ENCODE assay signal across 21 mouse cellular contexts in the genomic region with DNA sequence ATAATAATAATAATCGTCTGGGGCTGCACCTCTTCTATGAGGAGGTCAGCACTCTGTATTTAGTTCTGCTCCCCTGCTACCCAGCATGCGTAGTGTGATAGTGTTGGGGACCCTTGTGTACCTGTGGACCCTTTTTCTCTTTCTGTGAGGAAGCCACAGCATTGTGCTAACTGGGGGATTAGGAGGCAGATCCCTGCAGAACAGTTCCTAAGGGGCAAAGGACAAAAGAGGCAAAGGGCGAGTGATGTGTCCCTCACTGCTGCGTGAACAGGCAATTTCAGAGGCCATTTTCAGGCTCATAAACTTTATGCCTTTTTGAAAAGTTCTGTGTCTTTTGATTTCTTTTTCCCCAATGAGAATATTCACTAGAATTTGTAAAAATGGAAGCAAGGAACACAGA.
"Had no signal": no experiment of that assay in that cellular context is flagged by ENCODE, and none has a peak within 500 bp of the region (broad histone marks: within the 10 kb centered on the region; RNA-seq: fewer than 3 reads in every experiment).

No protein-coding gene starts in this region.

- H3K4me3 ChIP-seq: limb, embryonic 12.5 days; limb, embryonic 15.5 days; midbrain, embryonic 13.5 days; neural tube, embryonic 12.5 days had no signal

- H3K27ac ChIP-seq: limb, embryonic 12.5 days; limb, embryonic 15.5 days; liver, embryonic 14.5 days; macrophage; midbrain, embryonic 13.5 days; neural tube, embryonic 12.5 days; stomach, postnatal 0 days had no signal

- H3K36me3 ChIP-seq: neural tube, embryonic 12.5 days had no signal

- H3K4me1 ChIP-seq: midbrain, embryonic 13.5 days; neural tube, embryonic 12.5 days had no signal

- DNase-seq: kidney, adult 9 months; kidney, postnatal 14 days; kidney, postnatal 4 days; left cerebral cortex, postnatal 4 days; liver, postnatal 0 days; lung, embryonic 14.5 days; right cerebral cortex, adult 18-20 months; right cerebral cortex, postnatal 14 days; right cerebral cortex, postnatal 4 days; thymus, adult 2 months; thymus, postnatal 14 days; thymus, postnatal 4 days had no signal

- H3K9me3 ChIP-seq: limb, embryonic 12.5 days; limb, embryonic 15.5 days; midbrain, embryonic 13.5 days; neural tube, embryonic 12.5 days had no signal

- H3K27me3 ChIP-seq: limb, embryonic 12.5 days; limb, embryonic 15.5 days; midbrain, embryonic 13.5 days; neural tube, embryonic 12.5 days had no signal

- H3K4me2 ChIP-seq: limb, embryonic 12.5 days; limb, embryonic 15.5 days; liver, embryonic 11.5 days; lung, embryonic 14.5 days; midbrain, embryonic 13.5 days; neural tube, embryonic 12.5 days had no signal

- H3K9ac ChIP-seq: limb, embryonic 12.5 days; limb, embryonic 15.5 days; liver, embryonic 14.5 days; liver, postnatal 0 days; lung, embryonic 14.5 days; midbrain, embryonic 13.5 days; neural tube, embryonic 12.5 days had no signal

- ATAC-seq: liver, postnatal 0 days; lung, postnatal 0 days; midbrain, embryonic 13.5 days had no signal
